Comparison of ENCODE assay signal across 8 mouse cellular contexts in genomic region chr15:96285323-96286014, GRCm38 (mm10). TPM values are rescaled to one million over a fixed set of nuclear protein-coding genes. Genes with fewer than 3 reads are reported as not detected.
DNase-seq lines count a peak whose midpoint lies in the region.

No protein-coding gene starts in this region.

- peaks cover 38% of the 10 kb centered on the region for H3K4me1 ChIP-seq in megakaryocyte, embryonic 14.5 days

- H3K27me3 ChIP-seq in megakaryocyte, embryonic 14.5 days (replicated peaks), result no peaks in the 10 kb centered on the region

- peak overlapping the region; percentile 93 for H3K4me3 ChIP-seq in megakaryocyte, embryonic 14.5 days (replicated peaks)

- peak; percentile 82 to 90 for DNase-seq in adrenal gland, adult 18-20 months (ENCODE audit: low spot score in 2 of 2)
- peak; percentile 92 for DNase-seq in embryo, embryonic 10 days (ENCODE audit: low spot score)
- peak; percentile 87 for DNase-seq in gastrocnemius, postnatal 10 days
- DNase-seq in induced T-regulatory cell, adult 2 months (ENCODE audit: low read depth), result peak; percentile 88
- DNase-seq in left cerebral cortex, adult 9 months (ENCODE audit: low spot score in 2 of 2), result peak; percentile 74 to 87
- DNase-seq in right cerebral cortex, adult 2 months (ENCODE audit: low spot score in 2 of 2), result peak; percentile 80 to 88
- peak; percentile 75 for DNase-seq in urinary bladder, postnatal 25 days (ENCODE audit: low spot score)

- H3K9me3 ChIP-seq in megakaryocyte, embryonic 14.5 days, result no peaks in the 10 kb centered on the region

- peaks cover 31% of the 10 kb centered on the region for H3K36me3 ChIP-seq in megakaryocyte, embryonic 14.5 days (replicated peaks; ENCODE audit: low read length)

RNA-seq across cellular contexts. Expression of gene Arid2, which starts 1.8 kb away (rescaled TPM):
- total RNA-seq in adrenal gland, adult 18-20 months (2021), result 10 to 100 TPM; 23.2 to 35.6 TPM
- 10 to 100 TPM; 26.6 to 30.9 TPM for total RNA-seq in gastrocnemius, postnatal 10 days (2021)
- 4.4 and 5.9 TPM in 2 replicates for polyA plus RNA-seq in megakaryocyte, embryonic 14.5 days (2012; ENCODE audit: insufficient read depth, low replicate concordance)

Comparison
In these comparisons a context has a peak if more than half of its experiments do, and no peak if none do; other contexts are left out.
1. Peak in every context shown above with its lines: DNase-seq and H3K4me3 ChIP-seq.